In the genomic region with DNA sequence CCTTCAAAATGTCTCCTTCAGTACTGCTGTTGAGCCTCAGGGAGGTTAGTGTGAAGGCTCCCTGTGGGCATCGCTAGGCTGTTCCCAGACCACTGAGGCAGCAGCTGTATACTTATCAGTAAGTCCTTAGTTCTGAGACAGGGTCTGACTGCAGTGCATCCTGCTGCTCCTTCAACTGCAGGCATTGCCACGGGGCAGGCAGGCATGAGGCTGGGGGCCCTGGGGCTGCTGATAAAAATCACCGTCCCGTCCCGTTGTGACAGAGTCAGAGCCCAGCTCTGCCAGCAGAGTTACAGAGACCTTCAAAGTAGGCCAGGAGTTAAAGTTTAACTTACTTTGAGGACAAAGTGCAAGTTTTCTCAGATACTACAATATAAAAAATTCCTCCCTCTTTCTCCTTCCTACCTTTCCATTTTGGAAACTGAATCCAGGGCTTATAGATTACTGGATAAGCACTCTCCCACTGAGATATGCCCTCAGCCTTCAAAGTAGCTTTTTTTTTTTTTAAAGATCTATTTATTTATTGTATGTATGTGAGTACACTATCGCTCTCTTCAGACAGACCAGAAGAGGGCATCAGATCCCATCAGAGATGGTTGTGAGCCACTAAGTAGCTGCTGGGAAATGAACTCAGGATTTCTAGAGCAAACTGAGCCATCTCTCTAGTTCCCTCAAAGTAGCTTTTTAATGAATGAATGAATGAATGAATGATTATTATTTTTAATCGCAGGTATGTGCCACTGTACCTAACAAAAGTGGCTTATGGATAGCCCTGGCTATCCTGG, we compare ENCODE assay signal across 19 mouse cellular contexts. TPM values are rescaled to one million over a fixed set of nuclear protein-coding genes. Genes with fewer than 3 reads are reported as not detected.
DNase-seq lines count a peak whose midpoint lies in the region; ATAC-seq lines count a peak whose summit lies in the region.
"Had no signal": no experiment of that assay in that cellular context is flagged by ENCODE, and none has a peak within 500 bp of the region (broad histone marks: within the 10 kb centered on the region; RNA-seq: fewer than 3 reads in every experiment).

No protein-coding gene starts in this region.

- DNase-seq in urinary bladder, postnatal 14 days (ENCODE audit: low spot score): peak; percentile 26
- DNase-seq in urinary bladder, postnatal 10 days (ENCODE audit: low spot score): no peak
- no peak for DNase-seq in liver, embryonic 13.5 days
- DNase-seq in gastrocnemius, postnatal 25 days: no peak
- DNase-seq in cerebellum, adult 11 months: no peak
- DNase-seq in layer of hippocampus, adult 11-12 months (ENCODE audit: low spot score): no peak
- DNase-seq: adrenal gland, postnatal 14 days; cerebellum, adult 11-12 months; gastrocnemius, adult 2 months; lung, adult 18-20 months; right cerebral cortex, adult 18-20 months; thymus, postnatal 4 days had no signal

- no peak overlapping the region for H3K9ac ChIP-seq in kidney, embryonic 15.5 days
- no peak overlapping the region for H3K9ac ChIP-seq in liver, embryonic 13.5 days
- H3K9ac ChIP-seq: forebrain, embryonic 13.5 days; heart, embryonic 12.5 days; hindbrain, embryonic 13.5 days; midbrain, embryonic 13.5 days; neural tube, embryonic 13.5 days had no signal

- peaks cover 47% of the 10 kb centered on the region for H3K36me3 ChIP-seq in kidney, embryonic 15.5 days
- H3K36me3 ChIP-seq in liver, embryonic 13.5 days: peaks cover 88% of the 10 kb centered on the region

- ATAC-seq in kidney, embryonic 15.5 days (replicated peaks; ENCODE audit: low FRiP score): peak; percentile 43; the same call in 1 of the 2 replicates
- ATAC-seq in liver, embryonic 13.5 days (ENCODE audit: low read depth): peak; percentile 60
- ATAC-seq: forebrain, embryonic 13.5 days; midbrain, embryonic 13.5 days had no signal

- no peak overlapping the region for H3K4me3 ChIP-seq in kidney, embryonic 15.5 days (replicated peaks)
- no peak overlapping the region for H3K4me3 ChIP-seq in liver, embryonic 13.5 days (replicated peaks)
- H3K4me3 ChIP-seq: forebrain, embryonic 13.5 days; gastrocnemius, adult 2 months; heart, embryonic 12.5 days; hindbrain, embryonic 13.5 days; midbrain, embryonic 13.5 days; neural tube, embryonic 13.5 days had no signal

- peak overlapping the region; percentile 78 for H3K27ac ChIP-seq in kidney, embryonic 15.5 days
- H3K27ac ChIP-seq in liver, embryonic 13.5 days: peak overlapping the region; percentile 71
- H3K27ac ChIP-seq: forebrain, embryonic 13.5 days; gastrocnemius, adult 2 months; hindbrain, embryonic 13.5 days; midbrain, embryonic 13.5 days; neural tube, embryonic 13.5 days had no signal

- peaks cover 15% of the 10 kb centered on the region for H3K4me1 ChIP-seq in kidney, embryonic 15.5 days
- peaks cover 22% of the 10 kb centered on the region for H3K4me1 ChIP-seq in liver, embryonic 13.5 days (replicated peaks)

- no peak overlapping the region for H3K4me2 ChIP-seq in kidney, embryonic 15.5 days
- no peak overlapping the region for H3K4me2 ChIP-seq in liver, embryonic 13.5 days
- H3K4me2 ChIP-seq: forebrain, embryonic 13.5 days; heart, embryonic 12.5 days; hindbrain, embryonic 13.5 days; midbrain, embryonic 13.5 days; neural tube, embryonic 13.5 days had no signal

- no peaks in the 10 kb centered on the region for H3K9me3 ChIP-seq in kidney, embryonic 15.5 days (replicated peaks)
- no peaks in the 10 kb centered on the region for H3K9me3 ChIP-seq in liver, embryonic 13.5 days (replicated peaks)
- H3K9me3 ChIP-seq: forebrain, embryonic 13.5 days; heart, embryonic 12.5 days; hindbrain, embryonic 13.5 days; midbrain, embryonic 13.5 days; neural tube, embryonic 13.5 days had no signal

- no peaks in the 10 kb centered on the region for H3K27me3 ChIP-seq in kidney, embryonic 15.5 days
- no peaks in the 10 kb centered on the region for H3K27me3 ChIP-seq in liver, embryonic 13.5 days
- H3K27me3 ChIP-seq: CH12.LX; forebrain, embryonic 13.5 days; heart, embryonic 12.5 days; hindbrain, embryonic 13.5 days; midbrain, embryonic 13.5 days; neural tube, embryonic 13.5 days had no signal

- WGBS in kidney, embryonic 15.5 days: 75% methylated on average over 7 of the region's 7 CpGs
- whole genome bisulfite sequencing in liver, embryonic 13.5 days (ENCODE audit: insufficient replicate concordance): 70% methylated on average over 7 of the region's 7 CpGs

RNA-seq across cellular contexts. Expression of gene Fxn, which starts 14.2 kb away (rescaled TPM):
- polyA plus RNA-seq in kidney, embryonic 15.5 days (2015; fragmentation: Nextera tagmentation; extraction: Ambion mirVana): 58.4 and 60.8 TPM in 2 replicates
- polyA plus RNA-seq in liver, embryonic 13.5 days (2015; fragmentation: Nextera tagmentation; extraction: Ambion mirVana): 65.6 and 65.7 TPM in 2 replicates
- 10 to 100 TPM; 19.6 to 20.2 TPM for total RNA-seq in gastrocnemius, postnatal 25 days (2021)

RNA-seq across cellular contexts. Expression of gene Tjp2, which starts 41.4 kb away (rescaled TPM):
- 31.3 and 31.4 TPM in 2 replicates for polyA plus RNA-seq in kidney, embryonic 15.5 days (2015; fragmentation: Nextera tagmentation; extraction: Ambion mirVana)
- 4.7 and 5.3 TPM in 2 replicates for polyA plus RNA-seq in liver, embryonic 13.5 days (2015; fragmentation: Nextera tagmentation; extraction: Ambion mirVana)
- total RNA-seq in gastrocnemius, postnatal 25 days (2021): 1 to 10 TPM; 4.4 to 4.8 TPM
